Mouse (Mus musculus) heart, adult 2 months (tissue): Measurements from ENCODE around the gene Gnb3.

Experiments used
- CTCF ChIP-seq: fragments of 200-600 bp; IDR thresholded peaks from 2 replicates; pipeline ENCODE4 v1.8.1; 2022; ENCODE audit warnings: antibody characterized with exemption, mild to moderate bottlenecking, moderate library complexity
- POLR2A ChIP-seq: fragments of 200-500 bp; IDR thresholded peaks from 2 replicates; pipeline ENCODE4 v1.6.1; 2011; ENCODE audit warnings: mild to moderate bottlenecking, low read depth, low read length, control low read depth; ENCODE audit not compliant: insufficient read depth

DNA sequence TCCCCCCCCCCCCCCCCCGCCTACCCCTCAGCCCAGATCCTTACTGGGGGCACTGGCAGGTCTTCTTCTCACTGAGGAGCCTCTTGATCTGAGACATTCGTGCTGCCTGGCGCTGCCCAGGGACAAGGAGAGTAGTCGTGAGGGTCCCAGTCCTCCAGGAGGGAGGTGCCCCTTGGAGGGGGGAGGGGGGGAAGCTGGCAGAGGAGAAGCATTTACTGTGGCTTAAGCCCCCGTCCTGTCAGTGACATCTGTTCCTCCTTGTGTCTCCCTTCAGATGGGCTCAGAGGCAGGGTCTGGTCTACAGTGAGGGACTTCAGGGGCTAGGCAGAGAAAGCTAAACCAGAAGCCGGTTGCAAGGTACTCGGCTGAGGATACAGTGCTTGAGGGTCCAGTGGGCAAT, 26.5 kb upstream of the Gnb3 start:
- TF ChIP-seq POLR2A: no peak
- no peak for TF ChIP-seq CTCF
